Mouse (Mus musculus): Measurements from ENCODE around the gene Lsm7.

The Lsm7 gene

DNA sequence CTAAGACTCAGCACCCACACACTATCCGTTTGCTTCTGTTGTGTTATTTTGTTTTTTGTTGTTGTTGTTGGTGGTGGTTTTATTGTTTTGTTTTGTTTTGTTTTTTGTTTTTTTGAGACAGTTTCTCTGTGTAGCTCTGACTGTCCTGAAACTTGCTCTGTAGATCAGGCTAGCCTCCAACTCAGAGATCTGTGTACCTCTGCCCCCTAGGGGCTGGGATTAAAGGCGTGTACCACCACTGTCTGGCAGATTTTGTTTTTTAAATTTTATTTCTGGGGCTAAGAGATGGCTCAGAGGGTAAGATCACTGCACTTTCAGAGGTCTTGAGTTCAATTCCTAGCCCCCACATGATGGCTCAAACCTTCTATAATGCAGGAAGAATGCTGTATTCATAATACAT is 25.9 kb upstream of the Lsm7 start:
- in situ Hi-C loops (cut with MboI; ENCODE audit: low pct_unique_long_range_greater_than_20kb in 1 of 2, low sequenced_read_pairs in 2 of 2, unreplicated experiment in 1 of 2): loop anchor here (5.0 kb wide), 1 partner anchor 116 kb away; no protein-coding TSS in a partner anchor

DNA sequence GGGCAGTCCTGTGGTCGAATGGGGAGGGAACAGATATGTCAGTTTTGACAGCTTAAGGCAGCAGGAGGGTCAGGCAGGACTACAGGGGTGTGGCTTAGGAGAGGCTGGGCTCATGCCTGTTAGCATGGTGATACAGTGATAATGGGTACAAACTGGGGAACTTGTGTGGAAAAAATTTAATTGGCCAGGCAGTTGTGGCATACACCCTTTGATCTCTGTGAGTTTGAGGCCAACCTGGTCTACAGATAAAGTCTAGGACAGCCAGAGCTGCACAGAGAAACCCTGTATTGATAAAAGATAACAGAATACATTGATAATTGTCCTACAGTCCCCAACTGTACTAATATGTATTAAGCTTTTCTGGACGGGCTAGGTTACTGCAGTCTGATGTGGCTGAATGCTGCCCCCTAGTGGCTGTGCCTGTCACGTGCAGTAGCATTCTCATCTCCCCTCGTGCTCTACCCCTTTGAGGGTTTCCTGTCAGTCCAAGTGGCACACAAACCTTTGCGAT is 25.2 kb upstream of the Lsm7 start:
- in situ Hi-C loops (cut with MboI; ENCODE audit: low pct_unique_long_range_greater_than_20kb in 1 of 2, low sequenced_read_pairs in 2 of 2, unreplicated experiment in 1 of 2): loop anchor here (5.0 kb wide), 1 partner anchor 117 kb away; no protein-coding TSS in a partner anchor

DNA sequence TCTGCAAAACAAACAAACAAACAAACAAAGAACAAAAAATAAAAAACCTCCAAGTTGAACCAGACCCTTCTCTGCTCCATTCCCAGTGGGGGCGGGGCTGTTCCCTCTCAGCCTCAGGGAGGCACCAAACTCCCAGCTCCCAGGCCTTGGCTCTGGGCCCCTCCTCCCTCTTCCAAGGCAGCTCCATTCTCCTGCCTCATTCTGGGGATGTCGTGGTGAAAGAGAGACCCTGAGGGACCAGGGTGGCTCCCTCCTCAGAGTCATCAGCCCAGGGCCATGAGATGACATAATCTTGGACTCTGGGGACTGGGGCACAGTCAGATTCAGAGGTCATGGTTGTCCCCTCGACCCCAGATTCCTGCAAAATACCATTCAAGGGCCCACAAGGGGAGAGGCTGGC is 21.6 kb upstream of the Lsm7 start:
- in situ Hi-C loops (cut with MboI; ENCODE audit: low pct_unique_long_range_greater_than_20kb in 1 of 2, low sequenced_read_pairs in 2 of 2, unreplicated experiment in 1 of 2): loop anchor here (5.0 to 10.0 kb wide), 3 partner anchors 54 to 132 kb away; partner anchors contain the start of gene Ap3d1 (in 1 of the 2)

DNA sequence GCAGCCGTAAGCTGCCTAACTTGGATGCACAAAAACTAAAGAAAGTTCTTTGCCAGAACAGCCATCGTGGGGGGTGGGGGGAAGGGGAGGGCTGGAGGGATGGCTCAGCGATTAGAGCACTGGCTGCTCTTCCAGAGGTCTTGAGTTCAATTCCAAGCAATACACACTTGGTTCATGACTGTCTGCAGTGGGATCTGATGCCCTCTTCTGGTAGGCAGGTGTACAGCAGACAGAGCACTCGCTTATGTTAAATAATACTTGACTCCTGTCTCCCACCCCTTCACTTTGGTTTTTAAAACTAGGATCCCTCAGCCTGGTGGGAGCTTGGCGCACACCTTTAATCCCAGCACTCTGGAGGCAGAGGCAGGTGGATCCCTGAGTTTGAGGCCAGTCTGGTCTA is 21.0 kb upstream of the Lsm7 start:
- in situ Hi-C loops (cut with MboI; ENCODE audit: low pct_unique_long_range_greater_than_20kb in 1 of 2, low sequenced_read_pairs in 2 of 2, unreplicated experiment in 1 of 2): loop anchor here (5.0 to 10.0 kb wide), 3 partner anchors 54 to 131 kb away; partner anchors contain the start of gene Ap3d1 (in 1 of the 2)

DNA sequence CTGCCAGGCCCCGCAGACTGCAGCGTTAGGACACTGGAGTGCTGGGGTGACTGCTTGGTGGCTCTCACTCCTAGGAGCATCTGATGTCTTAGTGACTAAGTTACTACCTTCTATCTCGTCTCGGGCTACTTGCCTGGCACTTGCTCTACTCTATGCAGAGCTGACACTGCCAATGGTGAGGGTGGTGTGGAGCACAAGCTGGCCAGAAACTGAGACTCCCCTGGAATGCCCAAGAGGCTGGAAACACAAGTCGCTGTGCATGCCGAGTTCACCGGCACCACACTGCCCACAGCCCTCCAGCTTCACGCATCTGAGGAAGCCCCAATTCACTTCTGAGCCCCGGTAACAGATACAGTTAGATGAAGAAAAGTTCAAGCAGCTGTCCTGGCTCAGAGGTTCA is 19.0 kb upstream of the Lsm7 start:
- in situ Hi-C loops (cut with MboI; ENCODE audit: low pct_unique_long_range_greater_than_20kb in 1 of 2, low sequenced_read_pairs in 2 of 2, unreplicated experiment in 1 of 2): loop anchor here in 1 of 2 experiments (10.0 kb wide), 1 partner anchor 129 kb away; the partner anchor contains the start of gene Ap3d1

DNA sequence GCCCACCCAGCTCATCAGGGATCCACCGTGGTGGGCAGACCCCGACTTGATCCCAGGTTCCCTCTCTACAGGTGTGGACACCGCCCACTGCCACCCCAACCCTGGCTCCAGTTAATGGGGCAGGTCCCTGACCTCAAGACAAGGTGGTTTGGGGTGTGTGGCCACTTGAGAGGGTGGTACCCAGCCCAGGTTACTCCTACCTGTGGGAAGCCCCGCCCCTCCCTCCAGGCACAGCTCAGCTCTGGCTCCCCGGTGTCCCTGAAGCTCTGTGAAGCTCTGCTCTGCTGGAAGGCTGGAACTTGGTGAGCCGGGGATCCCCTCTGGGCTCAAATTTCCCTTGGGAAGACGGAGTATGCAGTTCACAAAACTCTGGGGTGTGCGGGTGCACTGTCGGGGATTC is 16.6 kb upstream of the Lsm7 start, which contains the start of gene Tmprss9:
Gene Tmprss9, plus strand, starts transcription at position 268 of the 400 bp plus-strand sequence.
- in situ Hi-C loops (cut with MboI; ENCODE audit: low pct_unique_long_range_greater_than_20kb in 1 of 2, low sequenced_read_pairs in 2 of 2, unreplicated experiment in 1 of 2): loop anchor here in 1 of 2 experiments (10.0 kb wide), 1 partner anchor 127 kb away; the partner anchor contains the start of gene Ap3d1

DNA sequence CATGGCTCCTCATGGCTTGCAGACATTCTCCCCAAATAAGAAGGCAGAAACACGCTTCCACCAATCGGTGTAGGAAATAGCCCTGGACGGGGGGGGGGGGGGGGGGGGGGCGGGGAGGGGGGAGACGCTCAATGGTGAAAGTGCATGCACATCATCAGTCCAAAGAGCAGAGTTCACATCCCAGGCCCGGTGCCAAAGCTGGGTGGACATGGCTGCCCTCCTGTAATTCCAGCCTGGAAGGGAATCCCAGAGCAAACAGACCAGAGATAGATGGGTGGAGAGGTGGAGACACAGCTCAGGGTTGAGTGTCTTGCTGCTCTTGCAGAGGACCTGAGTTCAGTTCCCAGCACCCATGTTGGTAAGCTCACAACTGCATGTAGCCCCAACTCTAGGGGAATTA is 16.0 kb upstream of the Lsm7 start:
- in situ Hi-C loops (cut with MboI; ENCODE audit: low pct_unique_long_range_greater_than_20kb in 1 of 2, low sequenced_read_pairs in 2 of 2, unreplicated experiment in 1 of 2): loop anchor here in 1 of 2 experiments (10.0 kb wide), 1 partner anchor 126 kb away; the partner anchor contains the start of gene Ap3d1

DNA sequence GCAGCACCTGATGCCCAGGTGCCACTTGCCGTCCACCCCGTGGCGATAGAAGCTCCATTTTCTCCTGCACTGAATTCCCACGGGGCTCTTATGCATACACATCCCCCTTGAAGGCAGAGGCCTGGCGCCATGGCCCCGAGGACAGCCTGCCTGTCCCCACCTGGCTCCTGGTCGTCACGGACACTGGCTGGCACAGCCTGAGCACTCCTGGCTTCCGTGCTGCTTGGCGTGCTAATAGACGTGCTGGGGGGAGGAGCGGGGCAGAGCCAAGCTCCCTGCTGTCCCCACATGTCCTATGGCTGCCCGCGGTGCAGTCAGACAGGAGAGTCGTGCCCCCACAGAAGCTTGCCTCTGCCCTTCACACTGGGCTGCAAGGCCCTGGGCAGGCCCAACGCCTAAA is 9.4 kb upstream of the Lsm7 start:
- in situ Hi-C loops (cut with MboI; ENCODE audit: low pct_unique_long_range_greater_than_20kb in 1 of 2, low sequenced_read_pairs in 2 of 2, unreplicated experiment in 1 of 2): no loop called here

DNA sequence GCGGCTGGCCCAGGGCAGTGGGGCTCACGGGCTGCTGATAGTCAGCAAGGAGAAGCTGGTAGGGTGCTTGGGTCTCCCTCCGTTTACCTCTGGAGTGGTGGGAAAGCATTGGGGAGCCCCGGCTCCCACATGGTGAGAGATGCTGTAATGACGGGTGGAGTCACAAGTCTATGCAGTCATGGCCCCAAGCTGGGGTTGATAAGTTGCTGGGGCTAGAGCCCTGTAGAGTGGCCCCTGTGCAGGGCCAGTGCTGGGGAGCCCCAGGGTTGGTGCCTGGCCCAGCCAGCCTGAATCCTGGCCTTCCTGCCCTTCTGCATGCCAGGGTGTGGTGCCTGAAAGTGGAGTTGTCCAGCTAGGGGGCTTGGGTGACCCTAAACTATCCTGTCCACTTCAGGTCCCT is 7.3 kb upstream of the Lsm7 start:
- in situ Hi-C loops (cut with MboI; ENCODE audit: low pct_unique_long_range_greater_than_20kb in 1 of 2, low sequenced_read_pairs in 2 of 2, unreplicated experiment in 1 of 2): no loop called here

DNA sequence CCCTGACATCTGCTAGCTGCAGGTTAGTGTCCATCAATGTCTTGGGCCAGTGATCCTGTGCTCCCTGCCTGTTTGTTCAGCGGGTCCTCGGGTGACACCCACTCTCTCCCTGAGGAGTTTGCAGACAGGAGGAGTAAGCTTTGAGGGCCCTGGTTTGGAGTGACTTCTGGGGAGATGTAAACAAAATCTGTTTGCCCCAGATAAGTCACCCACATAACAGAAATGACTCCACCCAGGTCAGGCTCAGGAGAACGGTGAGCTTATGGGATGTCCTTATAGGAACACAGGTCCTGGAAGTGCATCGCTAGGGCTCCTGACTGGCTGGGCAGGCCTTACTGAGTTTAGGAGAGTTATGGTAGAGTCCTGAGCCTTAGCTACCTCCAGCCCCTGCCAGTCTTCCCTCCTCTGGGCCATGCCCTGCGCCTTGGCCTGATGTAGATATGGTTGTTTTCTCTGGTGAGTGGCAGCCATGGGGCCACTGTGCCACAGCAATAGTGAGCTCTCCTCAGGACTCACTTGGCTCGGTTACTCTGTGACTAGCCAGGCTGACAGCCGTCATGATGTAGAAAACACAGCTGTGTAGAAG is 3.4 kb upstream of the Lsm7 start:
- in situ Hi-C loops (cut with MboI; ENCODE audit: low pct_unique_long_range_greater_than_20kb in 1 of 2, low sequenced_read_pairs in 2 of 2, unreplicated experiment in 1 of 2): no loop called here

DNA sequence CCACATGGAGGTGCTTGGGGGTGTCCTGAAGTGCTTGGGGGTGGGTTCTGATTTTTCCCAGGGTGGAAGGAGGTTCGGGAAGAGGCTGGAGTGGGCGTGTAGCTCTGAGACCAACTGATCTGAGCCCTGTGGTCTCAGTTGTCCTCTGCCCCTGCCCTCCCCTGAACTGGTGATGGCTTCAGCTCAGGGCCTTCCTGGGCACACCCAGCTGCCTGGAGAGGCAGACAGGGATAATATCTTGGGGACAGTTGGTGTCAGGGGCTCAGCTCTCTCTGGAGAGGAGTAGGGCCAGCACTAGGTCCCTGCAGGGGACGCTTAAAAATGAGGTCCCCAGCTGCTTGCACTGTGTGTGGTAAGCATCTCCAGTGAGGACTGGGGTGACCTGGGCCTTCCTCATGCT is 2.8 kb upstream of the Lsm7 start:
- in situ Hi-C loops (cut with MboI; ENCODE audit: low pct_unique_long_range_greater_than_20kb in 1 of 2, low sequenced_read_pairs in 2 of 2, unreplicated experiment in 1 of 2): no loop called here

DNA sequence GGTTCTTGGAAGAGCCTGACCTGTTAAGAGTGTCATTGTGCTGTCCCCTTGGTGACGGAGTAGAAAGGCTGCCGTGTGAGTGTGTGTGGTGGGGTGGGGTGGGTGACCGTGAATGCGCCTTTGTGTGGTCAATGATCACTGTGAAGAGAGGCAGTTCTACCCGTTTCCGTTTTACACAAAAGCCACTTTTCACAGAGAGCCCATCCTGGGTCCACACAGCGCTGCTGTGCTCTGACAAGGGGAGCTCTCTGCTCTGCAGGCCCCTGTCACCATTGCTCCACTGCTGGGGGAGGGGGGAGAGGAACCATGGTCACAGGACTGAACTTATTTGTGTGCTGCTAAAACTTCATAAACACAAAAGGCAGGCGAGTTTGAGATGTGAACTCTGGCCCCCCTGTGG is 2.4 kb upstream of the Lsm7 start:
- in situ Hi-C loops (cut with MboI; ENCODE audit: low pct_unique_long_range_greater_than_20kb in 1 of 2, low sequenced_read_pairs in 2 of 2, unreplicated experiment in 1 of 2): no loop called here

DNA sequence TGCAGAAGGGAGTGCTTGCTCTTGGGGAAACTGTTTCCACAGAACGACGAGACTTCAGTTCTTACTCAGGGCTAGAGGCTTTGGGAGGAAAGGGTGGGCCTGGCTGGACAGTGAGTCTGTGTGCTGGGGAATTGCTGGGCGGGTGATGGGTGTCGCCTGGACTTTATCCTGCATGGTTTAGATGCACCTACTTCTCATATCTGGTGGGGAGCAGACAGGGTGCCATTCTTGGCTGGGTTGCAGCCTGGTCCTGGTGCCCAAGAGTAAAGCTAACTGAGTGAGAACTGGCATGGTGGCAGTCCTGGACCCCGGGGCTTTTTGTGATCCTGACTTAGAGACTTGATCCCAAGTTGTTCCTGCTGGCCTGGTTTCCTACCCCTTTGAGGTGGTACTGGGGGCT is 1.9 kb upstream of the Lsm7 start:
- in situ Hi-C loops (cut with MboI; ENCODE audit: low pct_unique_long_range_greater_than_20kb in 1 of 2, low sequenced_read_pairs in 2 of 2, unreplicated experiment in 1 of 2): no loop called here

DNA sequence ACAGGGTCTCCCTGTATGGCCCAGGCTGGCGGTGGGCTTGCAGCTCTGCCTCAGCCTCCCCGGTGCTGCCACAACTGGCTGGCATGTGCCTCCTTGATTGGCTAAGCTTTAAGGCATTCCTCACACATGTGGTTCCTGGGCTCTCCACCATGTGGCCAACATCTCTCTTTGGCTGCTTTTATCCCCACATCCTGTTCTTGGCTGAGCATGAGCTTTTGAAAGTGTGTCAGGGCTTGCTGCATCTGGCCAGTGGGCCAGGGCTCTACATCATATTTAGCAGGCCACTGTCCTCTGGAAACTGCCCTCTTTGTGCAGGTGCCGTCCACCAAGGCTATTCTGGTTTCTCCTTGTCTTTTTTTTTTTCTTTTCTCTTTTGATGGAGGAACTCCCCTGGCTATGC is 1.3 kb upstream of the Lsm7 start:
- in situ Hi-C loops (cut with MboI; ENCODE audit: low pct_unique_long_range_greater_than_20kb in 1 of 2, low sequenced_read_pairs in 2 of 2, unreplicated experiment in 1 of 2): no loop called here

DNA sequence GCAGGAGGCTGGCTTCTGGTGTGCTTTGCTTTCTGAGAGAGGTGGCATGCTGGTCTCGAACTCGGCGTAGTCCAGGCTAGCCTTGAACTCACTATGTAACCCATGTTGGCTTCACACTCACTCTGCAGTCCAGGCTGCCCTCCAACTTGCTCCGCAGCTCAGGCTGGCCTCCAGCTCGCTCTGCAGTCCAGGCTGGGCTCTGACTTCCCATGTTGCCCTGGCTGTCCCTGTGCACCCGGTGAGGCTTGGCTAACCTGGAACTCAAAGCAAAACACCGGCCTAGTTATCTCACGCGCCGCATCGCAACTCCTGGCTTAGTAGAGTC is 702 bp upstream of the Lsm7 start:
- in situ Hi-C loops (cut with MboI; ENCODE audit: low pct_unique_long_range_greater_than_20kb in 1 of 2, low sequenced_read_pairs in 2 of 2, unreplicated experiment in 1 of 2): no loop called here

DNA sequence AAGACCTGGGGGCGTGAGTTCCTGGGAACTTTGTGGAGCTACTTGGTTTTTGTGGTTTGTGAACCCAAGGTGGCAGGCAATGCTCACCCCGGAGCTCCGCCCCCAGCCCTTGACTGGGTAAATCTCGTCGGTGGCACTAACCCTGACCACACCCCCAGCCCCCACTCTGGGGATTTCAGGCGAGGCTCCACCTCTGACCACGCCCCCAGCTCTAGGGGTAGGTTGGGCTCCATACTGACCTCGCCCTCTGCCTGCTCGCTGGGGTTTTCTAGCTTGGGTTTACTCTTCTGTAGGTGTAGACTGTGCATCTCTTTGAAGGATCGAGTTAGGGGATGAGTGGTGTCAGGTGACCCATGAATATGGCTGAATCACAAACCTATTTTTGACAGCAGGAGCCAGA is 6.4 kb downstream of the Lsm7 start:
- in situ Hi-C loops (cut with MboI; ENCODE audit: low pct_unique_long_range_greater_than_20kb in 1 of 2, low sequenced_read_pairs in 2 of 2, unreplicated experiment in 1 of 2): no loop called here

DNA sequence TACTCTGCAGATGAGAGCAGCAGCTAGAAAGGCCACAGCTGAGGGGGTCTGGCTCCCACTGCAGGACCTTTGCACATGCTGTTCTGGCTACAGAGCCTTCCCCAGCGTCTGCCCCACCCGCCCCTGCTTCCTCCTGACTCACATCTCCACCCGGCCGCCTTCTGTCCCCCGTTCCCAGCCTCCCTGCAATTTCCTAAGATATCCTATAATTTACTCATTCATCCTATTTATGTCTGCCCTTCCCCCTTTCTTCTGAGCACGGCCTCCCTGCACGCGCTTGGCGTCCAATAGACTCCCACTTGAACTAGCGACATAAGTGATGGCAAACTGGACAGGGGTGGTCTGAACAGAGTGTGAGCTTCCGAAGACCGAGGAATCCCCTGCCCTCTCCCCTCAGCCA is 9.3 kb downstream of the Lsm7 start:
- in situ Hi-C loops (cut with MboI; ENCODE audit: low pct_unique_long_range_greater_than_20kb in 1 of 2, low sequenced_read_pairs in 2 of 2, unreplicated experiment in 1 of 2): no loop called here

DNA sequence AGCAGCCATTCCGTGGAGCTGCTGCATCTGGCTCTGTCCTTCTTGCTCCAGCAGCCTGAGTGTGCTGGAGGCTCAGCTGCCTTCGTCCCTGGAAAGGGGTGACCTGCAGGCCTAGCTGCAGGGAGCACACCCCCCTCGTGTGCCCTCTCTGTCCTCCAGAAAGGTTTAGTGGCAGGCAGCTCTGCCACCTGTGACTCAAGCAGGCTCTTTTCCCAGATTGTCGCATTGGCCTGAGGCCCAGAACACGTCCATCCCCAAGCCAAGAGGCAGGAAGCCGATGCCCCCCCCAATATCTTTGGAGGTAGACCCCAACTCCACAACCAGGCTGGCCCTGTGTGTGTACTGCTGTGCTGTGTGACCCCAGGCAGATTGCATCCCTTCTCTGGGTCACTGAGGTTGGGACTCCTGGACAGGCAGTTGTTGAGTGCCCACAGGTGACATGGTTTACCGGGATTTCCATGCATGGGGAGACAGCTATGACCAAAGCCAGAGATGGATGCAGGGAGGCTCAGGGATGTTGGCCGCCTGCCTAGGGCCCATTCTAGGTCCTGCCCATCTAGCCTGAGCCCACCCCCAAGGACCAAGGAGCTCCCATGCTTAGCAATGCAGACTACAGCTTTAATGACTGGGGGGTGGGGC is 9.8 kb downstream of the Lsm7 start:
- in situ Hi-C loops (cut with MboI; ENCODE audit: low pct_unique_long_range_greater_than_20kb in 1 of 2, low sequenced_read_pairs in 2 of 2, unreplicated experiment in 1 of 2): no loop called here

DNA sequence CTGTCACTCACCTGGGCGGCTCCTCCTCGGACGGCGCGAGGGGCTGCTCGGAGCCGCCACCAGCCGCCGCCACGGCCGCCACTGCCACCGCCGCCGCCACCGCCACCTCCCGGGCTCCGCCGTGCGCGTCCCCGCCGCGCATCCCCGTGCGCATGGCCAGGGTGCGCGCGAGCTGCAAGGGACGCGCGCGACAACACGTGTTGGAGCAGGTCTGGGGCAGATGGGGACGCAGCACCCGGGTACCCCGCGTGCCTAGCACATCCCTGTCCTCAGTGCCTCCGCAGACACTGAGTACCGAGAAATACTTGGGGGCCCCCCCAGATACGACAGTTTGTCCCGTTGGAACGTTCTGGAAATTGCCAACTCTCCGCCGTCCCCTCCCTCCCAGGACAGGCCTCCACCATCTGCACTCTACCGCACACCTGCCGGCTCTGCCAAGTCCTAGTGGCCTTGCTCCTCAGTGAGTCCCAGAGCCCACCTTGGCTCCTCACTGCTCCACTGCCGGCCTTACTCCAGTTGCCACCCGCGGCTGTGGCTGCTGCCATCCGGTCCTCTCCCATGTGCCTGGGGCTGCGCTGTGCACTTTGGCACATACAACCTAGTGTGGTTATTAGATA is 11.0 kb downstream of the Lsm7 start, which contains the start of gene Lingo3:
Gene Lingo3, minus strand, starts transcription at position 109 of the 617 bp plus-strand sequence.
- in situ Hi-C loops (cut with MboI; ENCODE audit: low pct_unique_long_range_greater_than_20kb in 1 of 2, low sequenced_read_pairs in 2 of 2, unreplicated experiment in 1 of 2): no loop called here
